Mouse (Mus musculus): ENCODE measurements around the gene Irs1. TPM values are rescaled to one million over a fixed set of nuclear protein-coding genes. Genes with fewer than 3 reads are reported as not detected.
A peak's percentile ranks its signal among the peaks of the same experiment; 100 is the strongest.

Gene Irs1
- polyA plus RNA-seq, 1 experiment from 2014 or later: 7.2 TPM

DNA sequence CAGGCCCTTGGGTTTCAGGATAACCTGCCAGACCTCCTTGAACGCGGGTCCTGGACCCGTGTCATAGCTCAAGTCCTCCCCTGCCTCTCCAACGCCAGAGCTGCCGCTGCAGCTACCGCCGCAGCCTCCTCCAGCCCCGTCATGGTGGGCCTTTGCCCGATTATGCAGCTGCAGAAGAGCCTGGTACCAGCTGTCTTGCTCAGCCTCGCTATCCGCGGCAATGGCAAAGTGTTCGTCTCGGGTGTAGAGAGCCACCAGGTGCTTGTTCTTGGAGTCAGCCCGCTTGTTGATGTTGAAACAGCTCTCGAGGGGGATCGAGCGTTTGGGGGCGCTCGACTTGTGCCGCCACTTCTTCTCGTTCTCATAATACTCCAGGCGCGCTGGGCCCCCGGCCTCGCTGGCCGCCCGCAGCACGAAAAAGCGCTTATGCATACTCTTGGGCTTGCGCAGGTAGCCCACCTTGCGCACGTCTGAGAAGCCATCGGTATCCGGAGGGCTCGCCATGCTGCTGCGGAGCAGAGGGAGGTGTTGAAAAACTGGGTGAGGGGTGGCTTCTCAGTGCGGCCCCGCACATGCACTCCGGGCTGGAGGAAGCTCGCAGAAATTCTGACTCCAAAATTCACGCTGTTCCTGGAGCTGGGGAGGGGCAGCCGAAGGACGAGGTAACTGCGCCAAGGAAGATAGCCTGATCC, 1.1 kb downstream of the Irs1 start:
- H3K4me3 ChIP-seq (ENCODE audit: low read length): peak overlapping the region; percentile 79
- H3K27me3 ChIP-seq (replicated peaks; ENCODE audit: control insufficient read depth, insufficient read depth, low read length): no peaks in the 10 kb centered on the region
- ATAC-seq: peak; percentile 5; the same call in 1 of the 2 replicates
- under 1% methylated on average over 45 of the region's 45 CpGs for WGBS
- H3K9me3 ChIP-seq (ENCODE audit: control insufficient read depth, low read length): no peaks in the 10 kb centered on the region
- peak overlapping the region; percentile 83 for H3K4me2 ChIP-seq (ENCODE audit: low read length)
- peak overlapping the region; percentile 99 for H3K27ac ChIP-seq (ENCODE audit: low read depth, low read length)
- peaks cover 43% of the 10 kb centered on the region for H3K4me1 ChIP-seq (ENCODE audit: control insufficient read depth, insufficient read depth, low read depth, low read length)
- H3K36me3 ChIP-seq (ENCODE audit: control insufficient read depth, insufficient read depth, low read length): peaks cover 7% of the 10 kb centered on the region; the same call in 1 of the 2 replicates
- peak overlapping the region; percentile 96 for H3K9ac ChIP-seq (ENCODE audit: low read depth, low read length)

DNA sequence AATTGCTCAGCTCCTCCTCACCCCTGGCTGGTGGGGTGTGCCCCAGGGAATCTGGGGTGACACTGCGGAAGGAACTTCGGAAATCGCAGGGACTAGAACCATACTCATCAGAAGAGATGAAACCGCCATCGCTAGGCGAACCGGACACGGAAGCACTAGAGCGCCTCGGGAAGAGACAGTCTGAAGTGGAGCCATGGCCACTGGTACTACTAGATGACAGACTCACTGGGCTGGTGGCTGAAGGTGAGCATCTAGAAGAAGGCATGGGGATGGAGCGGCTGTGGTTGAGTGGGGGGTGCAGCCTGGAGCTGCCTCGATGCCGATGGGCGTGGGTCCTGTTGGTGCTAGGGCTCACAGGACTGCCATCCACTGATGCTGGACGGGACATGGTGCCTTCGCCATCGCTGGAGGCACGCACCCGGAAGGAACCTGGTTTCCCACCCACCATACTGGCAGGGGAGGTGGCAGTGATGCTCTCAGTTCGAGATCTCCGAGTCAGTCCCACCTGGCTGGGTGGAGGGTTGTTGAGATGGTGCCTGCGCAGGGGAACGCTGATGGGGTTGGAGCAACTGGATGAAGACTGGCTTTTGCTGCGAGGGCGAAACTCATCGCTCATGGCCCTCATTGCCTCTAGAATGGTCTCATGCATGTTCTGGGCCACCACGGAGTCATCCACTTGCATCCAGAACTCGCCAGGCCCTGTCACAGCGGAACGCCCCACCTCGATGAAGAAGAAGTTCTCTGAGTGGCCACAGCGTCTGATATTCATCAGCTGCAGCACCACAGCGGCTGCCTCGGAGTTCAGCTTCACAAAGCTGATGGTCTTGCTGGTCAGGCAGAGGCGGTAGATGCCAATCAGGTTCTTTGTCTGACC, 1.9 kb downstream of the Irs1 start:
- Histone ChIP-seq H3K4me2 (ENCODE audit: low read length) (peak overlapping the region; percentile 83), H3K4me3 (ENCODE audit: low read length) (peak overlapping the region; percentile 79), H3K9me3 (ENCODE audit: control insufficient read depth, low read length) (no peaks in the 10 kb centered on the region), H3K27ac (ENCODE audit: low read depth, low read length) (peak overlapping the region; percentile 99), H3K4me1 (ENCODE audit: control insufficient read depth, insufficient read depth, low read depth, low read length) (peaks cover 46% of the 10 kb centered on the region), H3K36me3 (ENCODE audit: control insufficient read depth, insufficient read depth, low read length) (peaks cover 7% of the 10 kb centered on the region; the same call in 1 of the 2 replicates), H3K27me3 (replicated peaks; ENCODE audit: control insufficient read depth, insufficient read depth, low read length) (no peaks in the 10 kb centered on the region), H3K9ac (ENCODE audit: low read depth, low read length) (peak overlapping the region; percentile 96)
- WGBS: 66% methylated on average over 35 of the region's 35 CpGs
- no peak for ATAC-seq

DNA sequence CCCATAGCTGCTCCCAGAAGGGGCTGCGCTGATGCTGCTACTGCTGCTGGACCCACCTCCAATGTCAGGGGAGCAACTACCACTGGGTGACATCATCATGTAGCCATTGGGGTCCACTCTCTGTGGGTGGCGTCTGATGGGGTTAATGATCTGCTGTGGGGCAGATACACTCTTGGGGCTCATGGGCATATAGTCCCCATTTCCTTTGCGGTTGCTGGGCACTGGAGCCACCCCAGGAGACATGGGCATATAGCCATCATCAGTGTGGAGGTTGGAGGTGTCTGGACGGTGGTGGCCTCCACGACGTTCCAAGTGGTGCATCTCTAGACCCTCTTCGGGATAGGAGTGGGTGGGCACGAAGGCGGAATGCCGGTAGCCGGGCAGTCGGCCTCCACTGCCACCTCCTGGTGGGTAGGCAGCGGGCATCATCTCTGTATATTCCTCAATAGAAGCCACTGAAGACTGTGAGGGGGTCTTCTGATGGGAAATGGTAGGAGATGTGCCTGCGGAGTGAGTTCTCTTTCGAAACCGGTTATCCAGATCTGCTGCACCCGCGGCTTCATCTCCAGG, 2.7 kb downstream of the Irs1 start:
- 83% methylated on average over 18 of the region's 18 CpGs for WGBS
- no peaks in the 10 kb centered on the region for H3K27me3 ChIP-seq (replicated peaks; ENCODE audit: control insufficient read depth, insufficient read depth, low read length)
- H3K9ac ChIP-seq (ENCODE audit: low read depth, low read length): peak overlapping the region; percentile 22; the same call in 1 of the 2 replicates
- no peaks in the 10 kb centered on the region for H3K9me3 ChIP-seq (ENCODE audit: control insufficient read depth, low read length)
- H3K36me3 ChIP-seq (ENCODE audit: control insufficient read depth, insufficient read depth, low read length): peaks cover 7% of the 10 kb centered on the region; the same call in 1 of the 2 replicates
- no peak for ATAC-seq
- H3K4me1 ChIP-seq (ENCODE audit: control insufficient read depth, insufficient read depth, low read depth, low read length): peaks cover 51% of the 10 kb centered on the region
- H3K4me3 ChIP-seq (ENCODE audit: low read length): peak overlapping the region; percentile 50
- no peak overlapping the region for H3K27ac ChIP-seq (ENCODE audit: low read depth, low read length)
- H3K4me2 ChIP-seq (ENCODE audit: low read length): peak overlapping the region; percentile 83

- Histone ChIP-seq H3K4me2 (ENCODE audit: low read length) (peak overlapping the region; percentile 83), H3K27ac (ENCODE audit: low read depth, low read length) (peak overlapping the region; percentile 12; the same call in 1 of the 2 replicates), H3K4me1 (ENCODE audit: control insufficient read depth, insufficient read depth, low read depth, low read length) (peaks cover 48% of the 10 kb centered on the region), H3K4me3 (ENCODE audit: low read length) (peak overlapping the region; percentile 50), H3K27me3 (replicated peaks; ENCODE audit: control insufficient read depth, insufficient read depth, low read length) (no peaks in the 10 kb centered on the region), H3K9ac (ENCODE audit: low read depth, low read length) (peak overlapping the region; percentile 65), H3K36me3 (ENCODE audit: control insufficient read depth, insufficient read depth, low read length) (peaks cover 7% of the 10 kb centered on the region; the same call in 1 of the 2 replicates), H3K9me3 (ENCODE audit: control insufficient read depth, low read length) (no peaks in the 10 kb centered on the region)
- WGBS: 85% methylated on average over 16 of the region's 16 CpGs
- no peak for ATAC-seq
Measured at GRCm38 (mm10) chr1:82287776-82288325, 3.4 kb downstream of the Irs1 start.

GRCm38 (mm10) chr1:82287052-82287775, 4.0 kb downstream of the Irs1 start:
- H3K9ac ChIP-seq (ENCODE audit: low read depth, low read length): peak overlapping the region; percentile 65
- WGBS: 53% methylated on average over 22 of the region's 22 CpGs
- H3K4me2 ChIP-seq (ENCODE audit: low read length): peak overlapping the region; percentile 83
- H3K27ac ChIP-seq (ENCODE audit: low read depth, low read length): peak overlapping the region; percentile 44
- no peak for ATAC-seq
- no peaks in the 10 kb centered on the region for H3K27me3 ChIP-seq (replicated peaks; ENCODE audit: control insufficient read depth, insufficient read depth, low read length)
- H3K4me1 ChIP-seq (ENCODE audit: control insufficient read depth, insufficient read depth, low read depth, low read length): peaks cover 51% of the 10 kb centered on the region
- H3K9me3 ChIP-seq (ENCODE audit: control insufficient read depth, low read length): no peaks in the 10 kb centered on the region
- H3K4me3 ChIP-seq (ENCODE audit: low read length): peak overlapping the region; percentile 50
- H3K36me3 ChIP-seq (ENCODE audit: control insufficient read depth, insufficient read depth, low read length): peaks cover 7% of the 10 kb centered on the region; the same call in 1 of the 2 replicates

- peak overlapping the region; percentile 83 for H3K4me2 ChIP-seq (ENCODE audit: low read length)
- H3K4me3 ChIP-seq (ENCODE audit: low read length): peak overlapping the region; percentile 50
- peaks cover 7% of the 10 kb centered on the region; the same call in 1 of the 2 replicates for H3K36me3 ChIP-seq (ENCODE audit: control insufficient read depth, insufficient read depth, low read length)
- peaks cover 51% of the 10 kb centered on the region for H3K4me1 ChIP-seq (ENCODE audit: control insufficient read depth, insufficient read depth, low read depth, low read length)
- 14% methylated on average over 15 of the region's 15 CpGs for WGBS
- peak overlapping the region; percentile 49 for H3K27ac ChIP-seq (ENCODE audit: low read depth, low read length)
- no peaks in the 10 kb centered on the region for H3K27me3 ChIP-seq (replicated peaks; ENCODE audit: control insufficient read depth, insufficient read depth, low read length)
- H3K9me3 ChIP-seq (ENCODE audit: control insufficient read depth, low read length): no peaks in the 10 kb centered on the region
- no peak for ATAC-seq
- peak overlapping the region; percentile 65 for H3K9ac ChIP-seq (ENCODE audit: low read depth, low read length)
Measured at GRCm38 (mm10) chr1:82286190-82287051, 4.8 kb downstream of the Irs1 start.

DNA sequence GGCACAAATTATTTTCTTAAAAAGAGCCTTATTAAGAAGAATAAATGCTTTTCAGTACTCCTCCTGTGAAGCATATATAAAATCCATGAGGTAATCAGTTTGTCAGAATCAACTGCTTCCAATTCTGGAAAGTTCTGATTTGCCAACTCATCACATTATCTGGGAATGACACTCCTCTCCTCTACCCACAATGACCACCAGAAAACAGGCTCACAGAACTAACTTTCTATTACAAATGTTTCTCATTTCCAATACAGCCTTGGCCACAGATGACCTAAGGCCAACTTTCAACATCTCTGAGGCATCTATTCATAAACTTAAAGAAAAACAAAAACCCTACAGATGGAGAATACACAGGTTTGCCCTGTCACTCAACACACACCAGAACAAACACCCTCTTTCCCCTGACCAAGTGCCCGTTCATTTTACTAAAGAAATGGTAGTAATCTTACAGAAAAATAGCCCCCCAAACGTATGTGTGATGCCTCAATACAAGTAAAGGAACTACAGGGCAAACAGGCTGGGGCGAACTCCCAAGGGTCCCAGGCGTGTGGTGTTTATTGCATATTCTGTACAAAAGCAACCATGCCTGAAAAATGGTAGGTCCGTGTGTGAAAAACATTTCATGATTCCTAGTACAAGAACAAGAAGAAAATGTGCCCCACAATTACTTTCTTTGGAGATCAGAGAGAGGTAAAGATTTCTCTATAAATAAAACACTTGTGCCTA, 5.6 kb downstream of the Irs1 start:
- peaks cover 7% of the 10 kb centered on the region; the same call in 1 of the 2 replicates for H3K36me3 ChIP-seq (ENCODE audit: control insufficient read depth, insufficient read depth, low read length)
- H3K27ac ChIP-seq (ENCODE audit: low read depth, low read length): peak overlapping the region; percentile 49
- peak overlapping the region; percentile 65 for H3K9ac ChIP-seq (ENCODE audit: low read depth, low read length)
- 13% methylated on average over 5 of the region's 5 CpGs for WGBS
- H3K4me2 ChIP-seq (ENCODE audit: low read length): peak overlapping the region; percentile 83
- peaks cover 51% of the 10 kb centered on the region for H3K4me1 ChIP-seq (ENCODE audit: control insufficient read depth, insufficient read depth, low read depth, low read length)
- H3K4me3 ChIP-seq (ENCODE audit: low read length): peak overlapping the region; percentile 50
- no peaks in the 10 kb centered on the region for H3K9me3 ChIP-seq (ENCODE audit: control insufficient read depth, low read length)
- H3K27me3 ChIP-seq (replicated peaks; ENCODE audit: control insufficient read depth, insufficient read depth, low read length): no peaks in the 10 kb centered on the region
- ATAC-seq: no peak

Data from hindbrain, embryonic 16.5 days (tissue).